Mouse (Mus musculus) neural tube, embryonic 15.5 days (tissue): ENCODE measurements around the gene Hs3st3b1. TPM values are rescaled to one million over a fixed set of nuclear protein-coding genes. Genes with fewer than 3 reads are reported as not detected.
A peak's percentile ranks its signal among the peaks of the same experiment; 100 is the strongest.

Experiments used
- ATAC-seq: fragments of 200-750 bp; cut with Nextera tagmentation; 2 replicates; pipeline ENCODE4 v1.8.0; 2017; ENCODE audit warnings: mild to moderate bottlenecking, moderate TSS enrichment, moderate library complexity; ENCODE audit not compliant: low FRiP score
- H3K27ac ChIP-seq: fragments of 300-500 bp; sonication (generic); replicated peaks from 2 replicates; pipeline ENCODE4 v1.5.1; 2015; ENCODE audit warnings: mild to moderate bottlenecking, inconsistent platforms
- H3K27me3 ChIP-seq: fragments of 300-500 bp; sonication (generic); replicated peaks from 2 replicates; pipeline ENCODE4 v1.6.1; 2015; ENCODE audit warnings: inconsistent platforms
- H3K36me3 ChIP-seq: fragments of 300-500 bp; sonication (generic); 2 replicates; pipeline ENCODE4 v1.6.1; 2015; ENCODE audit warnings: inconsistent platforms
- H3K4me1 ChIP-seq: fragments of 300-500 bp; sonication (generic); 2 replicates; pipeline ENCODE4 v1.6.1; 2015; ENCODE audit warnings: inconsistent platforms
- H3K4me2 ChIP-seq: fragments of 300-500 bp; sonication (generic); 2 replicates; pipeline ENCODE4 v1.6.1; 2015; ENCODE audit warnings: inconsistent platforms, mild to moderate bottlenecking, moderate library complexity
- H3K4me3 ChIP-seq: fragments of 300-500 bp; sonication (generic); replicated peaks from 2 replicates; pipeline ENCODE4 v1.5.1; 2015; ENCODE audit warnings: mild to moderate bottlenecking, inconsistent platforms
- H3K9ac ChIP-seq: fragments of 300-500 bp; sonication (generic); replicated peaks from 2 replicates; pipeline ENCODE4 v1.6.1; 2015; ENCODE audit warnings: mild to moderate bottlenecking, inconsistent platforms
- H3K9me3 ChIP-seq: fragments of 300-500 bp; sonication (generic); replicated peaks from 2 replicates; pipeline ENCODE4 v1.6.1; 2016; ENCODE audit warnings: inconsistent platforms
- WGBS: fragments of 180-500 bp; shearing (Covaris S2); methylation state at CpG from one replicate; pipeline ENCODE4 v1.1.7; 2015; ENCODE audit warnings: mixed read lengths; 5-methylcytosine and 5-hydroxymethylcytosine counted together
- polyA plus RNA-seq: library from polyadenylated mRNA; unstranded; fragments of >200 nt; fragmentation: Nextera tagmentation; extraction: Ambion mirVana; gene quantifications from 2 replicates; pipeline ENCODE4 v1.2.1, GENCODE M21; 2015

The Hs3st3b1 gene
- 7.0 and 7.1 TPM in 2 replicates for polyA plus RNA-seq

DNA sequence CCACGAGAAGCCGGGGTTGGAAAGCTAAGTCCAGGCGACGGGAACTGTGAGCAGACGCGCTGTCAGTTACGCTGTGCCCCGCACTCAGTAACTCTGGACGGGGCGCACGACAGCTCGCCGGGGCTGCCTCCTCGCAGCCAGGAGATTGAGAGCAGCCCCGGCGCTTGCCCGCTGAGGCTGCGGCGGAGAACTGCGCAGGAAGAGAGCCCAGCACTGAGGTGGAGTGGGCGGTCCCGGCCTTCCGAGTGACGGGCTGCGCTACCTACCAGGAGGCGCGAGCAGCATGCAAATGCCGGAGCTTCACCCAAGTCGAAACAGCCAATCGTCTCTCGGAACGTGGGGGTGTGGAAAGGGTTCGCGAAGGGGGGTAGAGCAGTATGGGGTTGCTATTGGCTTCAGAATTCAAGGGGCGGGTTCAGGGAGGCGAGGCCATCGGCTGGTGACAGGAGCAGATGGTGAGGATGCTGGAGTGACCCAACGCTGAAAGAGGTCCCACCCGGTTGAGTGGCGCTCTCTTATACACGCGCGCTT, at the start of gene Hs3st3b1:
Gene Hs3st3b1, minus strand, starts transcription at position 200 of the 531 bp plus-strand sequence.
- peak within 1 kb of the TSS; percentile 74 for H3K9ac ChIP-seq
- ATAC-seq, result peak; percentile 95
- H3K4me3 ChIP-seq, result peak within 1 kb of the TSS; percentile 68
- H3K27ac ChIP-seq, result peak within 1 kb of the TSS; percentile 73
- peak within 1 kb of the TSS; percentile 78 for H3K4me2 ChIP-seq
- H3K36me3 ChIP-seq, result no peaks in the 10 kb centered on the region
- H3K4me1 ChIP-seq, result peaks cover 73% of the 10 kb centered on the region
- H3K27me3 ChIP-seq, result peaks cover 56% of the 10 kb centered on the region
- WGBS, result under 1% methylated on average over 43 of the region's 43 CpGs
- H3K9me3 ChIP-seq, result no peaks in the 10 kb centered on the region

DNA sequence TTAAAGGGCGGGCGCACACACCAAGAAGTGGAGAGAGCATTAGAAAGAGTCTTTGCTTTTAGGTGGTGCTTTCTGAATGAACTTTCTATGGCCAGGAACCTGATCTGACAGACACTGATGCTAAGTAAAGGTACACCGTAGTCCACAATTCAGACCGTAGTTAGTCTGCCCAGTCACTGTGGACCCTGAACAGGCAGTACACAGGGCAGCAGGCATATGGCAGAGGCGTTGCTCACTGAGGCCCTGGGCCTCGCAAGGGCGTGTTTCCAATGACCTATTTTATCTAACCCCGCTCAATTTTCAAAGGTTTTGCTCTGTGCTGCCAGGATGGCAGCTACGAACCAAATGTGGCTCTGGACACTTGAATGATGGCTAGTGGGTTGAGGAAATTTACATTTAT, 49.4 kb upstream of the Hs3st3b1 start:
- Histone ChIP-seq H3K4me1 (peaks cover 19% of the 10 kb centered on the region), H3K9ac (no peak overlapping the region), H3K27me3 (no peaks in the 10 kb centered on the region), H3K9me3 (no peaks in the 10 kb centered on the region), H3K4me3 (no peak overlapping the region), H3K4me2 (no peak overlapping the region), H3K27ac (no peak overlapping the region), H3K36me3 (no peaks in the 10 kb centered on the region; the same call in 1 of the 2 replicates)
- no peak for ATAC-seq
- WGBS, result 94% methylated on average over 9 of the region's 9 CpGs

DNA sequence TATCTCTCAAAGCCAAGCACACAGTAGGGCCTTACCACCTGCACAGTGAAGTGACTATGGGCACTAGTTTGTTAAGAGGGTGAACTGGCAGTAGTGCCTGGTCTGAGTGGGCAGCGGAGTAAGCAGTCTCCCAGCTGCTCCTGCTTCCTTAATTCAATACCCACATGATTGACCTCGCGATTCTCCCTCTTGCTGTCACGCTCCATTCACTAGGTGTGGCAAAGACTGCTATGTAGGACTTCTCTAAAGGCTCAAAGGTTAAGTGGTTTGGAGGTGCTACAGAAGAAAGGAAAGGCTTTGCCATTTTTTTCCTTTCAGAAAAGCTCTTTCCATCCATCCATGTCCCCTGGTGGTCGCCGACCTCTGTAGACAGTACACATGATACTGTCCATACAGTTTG, 48.7 kb upstream of the Hs3st3b1 start:
- H3K27ac ChIP-seq, result no peak overlapping the region
- no peaks in the 10 kb centered on the region for H3K27me3 ChIP-seq
- no peak overlapping the region for H3K9ac ChIP-seq
- peaks cover 26% of the 10 kb centered on the region for H3K4me1 ChIP-seq
- no peak for ATAC-seq
- H3K4me3 ChIP-seq, result no peak overlapping the region
- no peak overlapping the region for H3K4me2 ChIP-seq
- 93% methylated on average over 6 of the region's 6 CpGs for WGBS
- H3K9me3 ChIP-seq, result no peaks in the 10 kb centered on the region
- H3K36me3 ChIP-seq, result no peaks in the 10 kb centered on the region; the same call in 1 of the 2 replicates

DNA sequence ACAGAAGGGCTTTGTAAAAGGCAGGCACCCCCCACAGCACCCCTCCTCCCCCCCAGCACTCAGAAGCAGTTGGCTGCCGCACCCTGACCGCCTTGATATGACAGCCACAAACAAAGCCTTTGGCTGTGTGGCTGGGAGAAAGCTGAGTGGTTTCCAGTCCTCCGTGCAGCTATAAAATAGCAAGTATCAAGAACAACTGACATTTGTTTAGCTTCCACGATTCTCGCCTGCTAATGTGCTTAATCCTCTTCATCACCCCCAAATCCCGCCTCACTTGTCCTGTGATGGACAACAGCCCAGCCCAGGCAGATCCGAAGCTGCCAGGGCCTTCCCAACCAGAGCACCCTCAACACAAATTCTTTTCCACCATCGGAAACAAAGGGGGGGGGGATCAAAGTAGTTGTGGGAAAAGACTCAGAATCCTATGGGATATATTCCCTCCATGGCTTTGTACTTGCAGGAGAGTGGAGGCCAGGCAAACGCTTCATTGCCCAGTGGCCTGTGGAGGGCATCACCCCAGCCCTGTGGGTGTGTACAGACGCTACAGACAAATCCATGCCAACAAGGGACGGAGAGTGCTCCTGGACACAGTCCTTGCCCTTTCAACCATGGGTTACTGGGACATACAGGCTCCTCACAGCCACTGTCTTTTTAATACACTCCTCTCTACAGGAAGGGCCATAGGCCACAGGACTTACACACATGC, 47.3 kb upstream of the Hs3st3b1 start:
- Histone ChIP-seq H3K4me1 (peaks cover 32% of the 10 kb centered on the region), H3K9me3 (no peaks in the 10 kb centered on the region), H3K4me2 (no peak overlapping the region), H3K9ac (no peak overlapping the region), H3K27me3 (no peaks in the 10 kb centered on the region), H3K4me3 (no peak overlapping the region), H3K36me3 (no peaks in the 10 kb centered on the region; the same call in 1 of the 2 replicates), H3K27ac (peak overlapping the region; percentile 14; the same call in 1 of the 2 replicates)
- 39% methylated on average over 11 of the region's 11 CpGs for WGBS
- ATAC-seq, result no peak

DNA sequence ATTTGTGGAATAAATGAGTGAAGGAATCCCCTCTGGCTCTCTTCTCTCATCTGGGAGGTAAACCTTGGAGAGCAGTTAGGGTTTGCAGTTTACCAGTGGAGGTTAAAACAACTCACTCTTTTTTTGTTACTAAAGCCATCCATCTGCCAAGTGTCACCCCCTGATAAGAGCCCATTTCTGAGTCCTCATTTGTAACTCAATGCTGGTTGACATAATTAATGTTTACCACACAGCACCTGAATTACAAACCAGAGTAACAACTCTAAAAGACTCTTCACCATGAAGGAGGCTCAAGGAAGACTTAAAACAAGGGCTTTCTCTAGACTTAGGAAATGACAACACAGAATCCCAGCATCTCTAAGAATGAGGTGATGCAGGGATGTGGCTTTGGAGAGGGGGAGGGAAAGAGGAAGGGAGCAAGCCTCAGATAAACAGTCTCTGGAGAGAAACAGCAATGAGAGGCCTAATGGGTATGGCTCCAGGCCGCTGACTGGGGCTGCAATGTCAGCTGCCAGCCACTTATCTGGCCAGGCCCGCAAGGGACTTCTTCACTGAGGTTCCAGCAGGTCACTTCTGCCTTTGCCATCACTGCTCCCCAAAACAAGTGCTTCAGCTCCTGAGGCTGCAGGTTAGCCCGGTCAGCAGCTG, 46.4 kb upstream of the Hs3st3b1 start:
- ATAC-seq, result no peak
- Histone ChIP-seq H3K4me3 (no peak overlapping the region), H3K4me1 (peaks cover 32% of the 10 kb centered on the region), H3K9me3 (no peaks in the 10 kb centered on the region), H3K36me3 (peaks cover 1% of the 10 kb centered on the region), H3K4me2 (no peak overlapping the region), H3K27ac (peak overlapping the region; percentile 14; the same call in 1 of the 2 replicates), H3K27me3 (no peaks in the 10 kb centered on the region), H3K9ac (no peak overlapping the region)
- WGBS, result 41% methylated on average over 3 of the region's 3 CpGs

DNA sequence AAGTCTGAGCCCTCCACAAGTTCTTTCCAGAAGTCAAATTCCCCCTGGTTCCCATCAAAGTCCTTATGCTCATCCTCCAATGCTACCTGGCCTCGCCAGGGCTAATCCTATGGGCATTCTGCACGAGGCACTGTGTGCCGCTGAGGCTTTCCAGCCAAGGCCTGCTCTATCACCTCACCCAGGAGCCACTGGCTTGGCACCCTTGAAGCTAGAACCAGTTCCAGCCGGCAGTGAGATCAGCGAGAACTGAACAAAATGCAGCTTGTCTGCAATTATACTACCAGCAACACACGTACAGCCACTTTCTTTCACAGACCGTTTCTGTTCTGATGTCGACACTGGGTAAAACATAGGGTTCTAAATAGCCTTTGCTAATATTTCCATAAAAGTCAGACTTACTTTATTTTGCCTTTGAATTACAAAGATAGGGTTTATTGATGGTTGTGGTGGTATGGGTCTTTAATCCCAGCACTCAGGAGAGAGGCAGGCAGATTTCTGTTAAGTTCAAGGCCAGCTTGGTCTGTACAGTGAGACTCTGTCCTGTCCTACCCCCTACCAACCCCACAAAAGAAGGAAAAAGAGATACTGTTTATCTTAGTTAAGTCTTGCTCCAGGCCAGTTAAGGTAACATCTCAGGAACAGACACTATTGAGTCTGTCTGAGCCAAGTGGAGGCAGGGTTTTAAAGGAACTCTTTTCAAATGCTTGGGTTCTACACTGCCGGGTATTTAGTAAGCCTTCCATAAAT, 45.7 kb upstream of the Hs3st3b1 start:
- Histone ChIP-seq H3K9ac (no peak overlapping the region), H3K4me3 (no peak overlapping the region), H3K9me3 (no peaks in the 10 kb centered on the region), H3K27me3 (no peaks in the 10 kb centered on the region), H3K4me2 (no peak overlapping the region), H3K27ac (no peak overlapping the region), H3K36me3 (peaks cover 7% of the 10 kb centered on the region; the same call in 1 of the 2 replicates), H3K4me1 (peaks cover 32% of the 10 kb centered on the region)
- 74% methylated on average over 9 of the region's 9 CpGs for WGBS
- no peak for ATAC-seq

DNA sequence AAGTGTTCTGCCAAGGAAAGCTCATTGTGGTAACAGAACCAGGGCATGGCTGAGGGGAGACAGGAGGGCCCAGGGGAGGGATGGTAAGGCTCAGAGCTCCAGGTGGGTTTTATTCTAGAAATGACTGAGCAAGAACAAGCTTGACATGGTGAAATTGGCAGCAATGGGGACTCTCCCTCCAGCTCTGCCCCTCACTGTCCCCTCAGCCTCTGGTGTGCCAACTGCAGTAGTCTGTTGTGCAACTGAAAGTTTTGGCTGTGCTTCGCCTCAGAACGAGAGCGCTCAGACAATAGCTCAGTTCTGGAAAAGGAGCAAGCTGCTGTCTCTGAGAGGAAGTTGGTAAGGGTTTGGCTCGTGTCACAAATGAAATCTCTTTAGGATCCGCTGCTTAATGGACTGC, 43.3 kb upstream of the Hs3st3b1 start:
- H3K27ac ChIP-seq, result 0 out of 2 replicates have a peak overlapping the region, but pooled peaks have one; percentile 18
- H3K4me1 ChIP-seq, result peaks cover 32% of the 10 kb centered on the region
- 57% methylated on average over 5 of the region's 5 CpGs for WGBS
- no peak overlapping the region for H3K4me2 ChIP-seq
- no peak overlapping the region for H3K4me3 ChIP-seq
- H3K27me3 ChIP-seq, result no peaks in the 10 kb centered on the region
- ATAC-seq, result no peak
- H3K9me3 ChIP-seq, result no peaks in the 10 kb centered on the region
- H3K36me3 ChIP-seq, result peaks cover 7% of the 10 kb centered on the region; the same call in 1 of the 2 replicates
- H3K9ac ChIP-seq, result no peak overlapping the region

DNA sequence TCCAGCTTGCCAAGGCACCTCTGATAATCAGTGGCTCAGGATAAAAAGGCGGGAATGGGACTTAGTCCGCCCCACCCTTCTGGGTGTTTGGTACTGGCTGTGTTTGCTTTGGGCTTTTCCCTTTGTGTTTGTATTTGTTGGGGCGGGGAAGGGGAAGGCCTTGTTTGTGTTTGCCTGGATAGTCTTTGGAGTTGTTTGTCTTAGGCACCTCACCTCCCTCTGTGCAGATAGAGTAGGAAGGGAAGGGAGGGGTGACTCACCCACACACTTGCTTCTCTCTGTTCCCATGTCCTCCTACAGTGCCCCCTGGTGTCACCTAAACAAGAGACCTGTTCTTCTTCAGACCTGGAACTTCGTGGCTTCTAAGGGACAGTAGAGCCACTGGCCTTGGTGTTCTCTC, 35.1 kb upstream of the Hs3st3b1 start:
- Histone ChIP-seq H3K36me3 (no peaks in the 10 kb centered on the region), H3K4me2 (no peak overlapping the region), H3K27me3 (no peaks in the 10 kb centered on the region), H3K9me3 (no peaks in the 10 kb centered on the region), H3K4me1 (peaks cover 26% of the 10 kb centered on the region), H3K27ac (no peak overlapping the region), H3K9ac (no peak overlapping the region), H3K4me3 (no peak overlapping the region)
- ATAC-seq, result no peak
- whole genome bisulfite sequencing, result 55% methylated on average over 4 of the region's 4 CpGs

DNA sequence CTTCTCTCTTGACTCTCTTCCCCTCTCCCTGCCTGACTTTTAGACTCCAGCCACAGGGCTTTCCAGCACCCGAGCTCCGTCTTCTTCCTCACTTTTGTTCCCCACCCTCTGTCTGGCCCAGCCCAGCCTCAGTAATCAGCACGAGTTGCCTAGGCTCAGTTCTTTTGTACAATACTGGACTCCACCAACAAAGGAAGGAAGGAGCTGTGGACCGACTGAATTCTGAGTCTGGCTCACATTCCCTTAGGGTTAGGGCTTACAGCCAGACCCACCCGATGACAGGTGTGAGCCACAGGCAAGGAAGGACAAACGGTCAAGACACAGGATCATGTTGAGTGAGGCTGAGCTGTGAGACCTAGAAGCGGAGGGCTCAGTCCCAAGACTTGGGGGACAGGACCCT, 34.7 kb upstream of the Hs3st3b1 start:
- Histone ChIP-seq H3K27ac (no peak overlapping the region), H3K4me1 (peaks cover 30% of the 10 kb centered on the region), H3K9ac (no peak overlapping the region), H3K9me3 (no peaks in the 10 kb centered on the region), H3K36me3 (no peaks in the 10 kb centered on the region), H3K4me3 (no peak overlapping the region), H3K27me3 (no peaks in the 10 kb centered on the region), H3K4me2 (no peak overlapping the region)
- WGBS, result 31% methylated on average over 7 of the region's 7 CpGs
- no peak for ATAC-seq

DNA sequence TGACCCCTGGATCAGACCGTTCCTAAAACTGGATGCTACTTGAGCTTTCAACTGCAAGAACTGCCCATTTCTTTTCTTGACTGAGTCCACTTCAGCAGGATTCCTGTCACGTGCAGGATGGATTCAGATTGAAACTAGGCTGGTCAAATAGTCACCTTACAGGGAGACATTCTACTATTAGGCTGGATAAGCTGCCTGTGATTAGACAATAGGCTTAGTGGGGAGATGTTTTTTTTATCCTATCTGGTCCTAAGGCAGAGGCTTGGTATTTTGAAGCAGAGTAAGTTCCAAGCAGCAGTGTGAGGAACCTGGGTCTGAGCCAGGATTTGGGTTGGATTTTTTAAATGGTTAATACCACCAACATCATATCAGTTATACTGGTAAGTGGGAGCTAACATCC, 31.8 kb upstream of the Hs3st3b1 start:
- no peak overlapping the region for H3K9ac ChIP-seq
- H3K27ac ChIP-seq, result no peak overlapping the region
- no peaks in the 10 kb centered on the region for H3K36me3 ChIP-seq
- ATAC-seq, result no peak
- no peaks in the 10 kb centered on the region; the same call in 1 of the 2 replicates for H3K27me3 ChIP-seq
- peaks cover 30% of the 10 kb centered on the region for H3K4me1 ChIP-seq
- H3K9me3 ChIP-seq, result no peaks in the 10 kb centered on the region
- H3K4me3 ChIP-seq, result no peak overlapping the region
- WGBS, result 92% methylated on average over 2 of the region's 2 CpGs
- H3K4me2 ChIP-seq, result no peak overlapping the region

DNA sequence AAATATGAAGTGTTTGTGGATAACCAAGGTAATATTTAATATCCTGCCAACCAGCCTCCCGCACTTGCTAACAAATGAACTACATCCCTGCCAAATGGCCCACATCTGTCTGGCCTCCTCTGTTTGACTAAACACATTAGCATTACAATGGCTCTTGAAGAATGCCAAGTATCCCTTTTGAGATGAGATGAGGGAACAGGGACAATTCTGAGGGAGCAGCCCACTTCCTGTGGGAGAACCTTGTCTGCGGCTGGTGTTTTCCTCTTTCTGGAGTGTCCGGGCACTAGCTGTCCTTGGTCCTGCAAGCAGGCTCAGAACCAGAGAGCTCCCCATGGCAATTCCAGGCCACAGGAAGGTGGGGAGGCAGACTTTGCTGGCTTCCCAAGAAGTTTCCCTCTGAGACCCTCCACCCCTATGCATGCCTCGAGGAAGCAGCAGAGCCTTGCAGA, 30.7 kb upstream of the Hs3st3b1 start:
- Histone ChIP-seq H3K27me3 (no peaks in the 10 kb centered on the region; the same call in 1 of the 2 replicates), H3K27ac (no peak overlapping the region), H3K4me2 (no peak overlapping the region), H3K4me1 (peaks cover 30% of the 10 kb centered on the region), H3K4me3 (no peak overlapping the region), H3K36me3 (no peaks in the 10 kb centered on the region), H3K9me3 (no peaks in the 10 kb centered on the region), H3K9ac (no peak overlapping the region)
- no peak for ATAC-seq
- 20% methylated on average over 4 of the region's 4 CpGs for WGBS
